Mouse (Mus musculus) kidney, embryonic 15.5 days (tissue): Measurements from ENCODE around the gene Agpat1. TPM values are rescaled to one million over a fixed set of nuclear protein-coding genes. Genes with fewer than 3 reads are reported as not detected.

Experiments used
- ATAC-seq: fragments of 200-750 bp; cut with Nextera tagmentation; replicated peaks from 2 replicates; pipeline ENCODE4 v1.8.0; 2017; ENCODE audit warnings: moderate TSS enrichment; ENCODE audit not compliant: low FRiP score
- H3K27ac ChIP-seq: fragments of 300-500 bp; sonication (generic); 2 replicates; pipeline ENCODE4 v1.5.1; 2015; ENCODE audit warnings: mild to moderate bottlenecking, inconsistent platforms
- H3K27me3 ChIP-seq: fragments of 300-500 bp; sonication (generic); 2 replicates; pipeline ENCODE4 v1.6.1; 2015; ENCODE audit warnings: inconsistent platforms
- H3K36me3 ChIP-seq: fragments of 300-500 bp; sonication (generic); 2 replicates; pipeline ENCODE4 v1.6.1; 2015; ENCODE audit warnings: inconsistent platforms
- H3K4me1 ChIP-seq: fragments of 300-500 bp; sonication (generic); 2 replicates; pipeline ENCODE4 v1.6.1; 2015; ENCODE audit warnings: inconsistent platforms
- H3K4me2 ChIP-seq: fragments of 300-500 bp; sonication (generic); 2 replicates; pipeline ENCODE4 v1.6.1; 2015; ENCODE audit warnings: moderate library complexity, mild to moderate bottlenecking, inconsistent platforms
- H3K4me3 ChIP-seq: fragments of 300-500 bp; sonication (generic); replicated peaks from 2 replicates; pipeline ENCODE4 v1.5.1; 2015; ENCODE audit warnings: mild to moderate bottlenecking, inconsistent platforms
- H3K9ac ChIP-seq: fragments of 300-500 bp; sonication (generic); 2 replicates; pipeline ENCODE4 v1.6.1; 2015; ENCODE audit warnings: mild to moderate bottlenecking, inconsistent platforms
- H3K9me3 ChIP-seq: fragments of 300-500 bp; sonication (generic); replicated peaks from 2 replicates; pipeline ENCODE4 v1.6.1; 2016; ENCODE audit warnings: inconsistent platforms
- WGBS: fragments of 180-500 bp; shearing (Covaris S2); methylation state at CpG from one replicate; pipeline ENCODE4 v1.1.7; 2015; ENCODE audit warnings: mixed read lengths; 5-methylcytosine and 5-hydroxymethylcytosine counted together
- polyA plus RNA-seq: library from polyadenylated mRNA; unstranded; fragments of >200 nt; fragmentation: Nextera tagmentation; extraction: Ambion mirVana; gene quantifications from 2 replicates; pipeline ENCODE4 v1.2.1, GENCODE M21; 2015

Agpat1 gene
- polyA plus RNA-seq, 1 experiment from 2014 or later = 72.2 TPM

GRCm38 (mm10) chr17:34652985-34653384 is 48.9 kb downstream of the Agpat1 start:
- Histone ChIP-seq H3K4me3 (no peak overlapping the region), H3K36me3 (peaks cover 59% of the 10 kb centered on the region), H3K4me2 (no peak overlapping the region), H3K27me3 (0 out of 2 replicates have a peak, but pooled peaks cover 7% of the 10 kb centered on the region), H3K27ac (no peak overlapping the region), H3K9ac (no peak overlapping the region), H3K9me3 (no peaks in the 10 kb centered on the region), H3K4me1 (peaks cover 38% of the 10 kb centered on the region)
- no peak for ATAC-seq
- WGBS = 86% methylated on average over 8 of the region's 8 CpGs

DNA sequence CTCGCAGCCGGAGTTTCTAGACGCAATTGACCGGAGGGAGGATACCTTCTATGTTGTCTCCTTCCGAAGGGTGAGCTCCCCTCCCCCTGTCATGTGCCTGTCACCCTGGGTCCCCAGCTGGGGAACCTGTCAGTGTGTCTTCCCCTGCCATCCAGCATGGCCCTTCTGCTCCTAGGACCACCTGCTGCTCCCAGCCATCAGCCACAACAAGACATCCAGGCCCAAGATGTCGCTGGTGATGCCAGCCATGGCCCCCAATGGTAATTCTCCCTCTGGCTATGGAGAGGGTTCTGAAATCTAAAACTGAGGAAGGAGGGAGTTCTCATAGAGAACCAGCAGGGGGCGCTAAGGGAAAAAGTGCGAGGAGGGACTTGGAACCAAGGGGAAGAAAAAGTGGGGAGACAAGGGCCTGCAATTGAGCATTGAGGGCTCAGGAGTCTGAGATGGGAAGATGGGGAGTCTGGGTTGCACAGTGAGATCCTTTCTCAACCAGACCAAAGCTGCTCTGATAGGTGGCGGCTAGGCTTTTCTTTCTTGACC is 49.8 kb downstream of the Agpat1 start:
- 66% methylated on average over 9 of the region's 9 CpGs for WGBS
- no peak overlapping the region for H3K9ac ChIP-seq
- H3K4me2 ChIP-seq = no peak overlapping the region
- H3K4me1 ChIP-seq = peaks cover 29% of the 10 kb centered on the region
- peaks cover 13% of the 10 kb centered on the region; the same call in 1 of the 2 replicates for H3K27me3 ChIP-seq
- H3K4me3 ChIP-seq = no peak overlapping the region
- no peak overlapping the region for H3K27ac ChIP-seq
- no peaks in the 10 kb centered on the region for H3K9me3 ChIP-seq
- peaks cover 59% of the 10 kb centered on the region for H3K36me3 ChIP-seq
- no peak for ATAC-seq

DNA sequence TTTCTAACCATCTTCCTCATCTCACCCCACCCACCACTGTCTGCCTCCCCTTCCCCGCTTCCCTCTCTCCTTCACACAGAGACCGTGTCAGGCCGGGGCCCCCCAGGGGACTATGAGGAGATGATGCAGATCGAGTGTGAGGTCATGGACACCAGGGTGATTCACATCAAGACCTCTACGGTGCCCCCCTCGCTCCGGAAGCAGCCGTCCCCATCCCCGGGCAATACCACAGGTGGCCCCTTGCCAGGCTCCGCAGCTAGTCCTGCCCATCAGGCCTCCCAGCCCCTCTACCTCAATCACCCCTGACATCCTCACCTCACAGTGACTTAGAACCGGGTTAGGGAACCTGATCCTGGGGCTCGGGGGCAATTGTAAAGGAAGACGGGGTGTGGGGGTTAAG is 50.3 kb downstream of the Agpat1 start:
- Histone ChIP-seq H3K36me3 (peaks cover 53% of the 10 kb centered on the region), H3K4me1 (peaks cover 27% of the 10 kb centered on the region), H3K4me3 (no peak overlapping the region), H3K27me3 (peaks cover 19% of the 10 kb centered on the region; the same call in 1 of the 2 replicates), H3K9me3 (no peaks in the 10 kb centered on the region), H3K27ac (no peak overlapping the region), H3K4me2 (no peak overlapping the region), H3K9ac (no peak overlapping the region)
- 88% methylated on average over 13 of the region's 13 CpGs for WGBS
- no peak for ATAC-seq

- ATAC-seq = peak; percentile 14
Measured at GRCm38 (mm10) chr17:34655160-34655559, 51.1 kb downstream of the Agpat1 start.

GRCm38 (mm10) chr17:34655581-34655991 is 51.5 kb downstream of the Agpat1 start:
- H3K27ac ChIP-seq = peak overlapping the region; percentile 54
- H3K4me1 ChIP-seq = peaks cover 31% of the 10 kb centered on the region
- no peak overlapping the region for H3K9ac ChIP-seq
- peaks cover 41% of the 10 kb centered on the region for H3K36me3 ChIP-seq
- WGBS = 45% methylated on average over 4 of the region's 4 CpGs
- H3K27me3 ChIP-seq = peaks cover 30% of the 10 kb centered on the region
- no peak overlapping the region for H3K4me2 ChIP-seq
- H3K4me3 ChIP-seq = no peak overlapping the region
- no peaks in the 10 kb centered on the region for H3K9me3 ChIP-seq
- peak; percentile 82 for ATAC-seq

More at GRCm38 (mm10) chr17:34655160-34655559, 51.1 kb downstream of the Agpat1 start:
- H3K4me2 ChIP-seq = no peak overlapping the region
- peak overlapping the region; percentile 54 for H3K27ac ChIP-seq
- no peak overlapping the region for H3K9ac ChIP-seq
- WGBS = 57% methylated on average over 7 of the region's 7 CpGs
- H3K4me3 ChIP-seq = no peak overlapping the region
- H3K27me3 ChIP-seq = peaks cover 26% of the 10 kb centered on the region
- H3K4me1 ChIP-seq = peaks cover 27% of the 10 kb centered on the region
- H3K36me3 ChIP-seq = peaks cover 45% of the 10 kb centered on the region
- H3K9me3 ChIP-seq = no peaks in the 10 kb centered on the region

- H3K4me3 ChIP-seq = no peak overlapping the region
- peaks cover 40% of the 10 kb centered on the region for H3K27me3 ChIP-seq
- H3K9me3 ChIP-seq = no peaks in the 10 kb centered on the region
- no peak overlapping the region for H3K9ac ChIP-seq
- peaks cover 31% of the 10 kb centered on the region for H3K36me3 ChIP-seq
- no peak overlapping the region for H3K4me2 ChIP-seq
- WGBS = 67% methylated on average over 8 of the region's 8 CpGs
- no peak overlapping the region for H3K27ac ChIP-seq
- ATAC-seq = no peak
- H3K4me1 ChIP-seq = peaks cover 42% of the 10 kb centered on the region
Measured at GRCm38 (mm10) chr17:34656666-34657065, 52.6 kb downstream of the Agpat1 start.

GRCm38 (mm10) chr17:34657271-34657670 is 53.2 kb downstream of the Agpat1 start:
- ATAC-seq = no peak
- H3K4me1 ChIP-seq = peaks cover 43% of the 10 kb centered on the region
- peaks cover 41% of the 10 kb centered on the region for H3K27me3 ChIP-seq
- H3K36me3 ChIP-seq = peaks cover 25% of the 10 kb centered on the region
- no peaks in the 10 kb centered on the region for H3K9me3 ChIP-seq
- WGBS = 18% methylated on average over 2 of the region's 2 CpGs
- no peak overlapping the region for H3K27ac ChIP-seq
- no peak overlapping the region for H3K9ac ChIP-seq
- H3K4me3 ChIP-seq = no peak overlapping the region
- H3K4me2 ChIP-seq = no peak overlapping the region

- 82% methylated on average over 2 of the region's 2 CpGs for WGBS
Measured at GRCm38 (mm10) chr17:34658145-34658544, 54.1 kb downstream of the Agpat1 start.

DNA sequence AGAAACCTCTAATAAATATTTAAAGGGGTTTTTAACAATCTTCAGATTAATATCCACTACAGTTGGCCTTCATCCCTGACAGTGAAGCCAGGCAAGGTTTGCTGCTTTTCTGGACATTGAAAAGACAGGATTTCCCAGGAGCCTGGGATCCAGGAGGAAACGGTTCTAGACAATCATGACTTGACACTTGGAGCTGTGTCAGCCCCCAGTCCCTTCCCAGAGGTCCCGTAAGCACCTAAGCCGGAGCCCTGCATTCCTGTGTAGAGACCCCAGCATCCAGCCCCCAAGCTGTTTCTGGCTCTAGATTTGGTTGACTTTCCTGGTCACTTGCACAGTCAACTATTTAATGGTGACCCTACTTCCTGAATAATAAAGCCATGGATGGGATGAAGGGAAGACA is 54.5 kb downstream of the Agpat1 start:
- Histone ChIP-seq H3K36me3 (peaks cover 12% of the 10 kb centered on the region), H3K27me3 (peaks cover 51% of the 10 kb centered on the region), H3K9me3 (no peaks in the 10 kb centered on the region), H3K4me2 (no peak overlapping the region), H3K4me1 (peaks cover 43% of the 10 kb centered on the region), H3K4me3 (no peak overlapping the region), H3K27ac (no peak overlapping the region), H3K9ac (no peak overlapping the region)
- 81% methylated on average over 3 of the region's 3 CpGs for WGBS
- no peak for ATAC-seq

More at GRCm38 (mm10) chr17:34658145-34658544, 54.1 kb downstream of the Agpat1 start:
- no peak overlapping the region for H3K9ac ChIP-seq
- no peak overlapping the region for H3K4me2 ChIP-seq
- peaks cover 43% of the 10 kb centered on the region for H3K4me1 ChIP-seq
- no peak overlapping the region for H3K27ac ChIP-seq
- peaks cover 17% of the 10 kb centered on the region for H3K36me3 ChIP-seq
- no peak for ATAC-seq
- peaks cover 49% of the 10 kb centered on the region for H3K27me3 ChIP-seq
- H3K9me3 ChIP-seq = no peaks in the 10 kb centered on the region
- no peak overlapping the region for H3K4me3 ChIP-seq

GRCm38 (mm10) chr17:34659181-34659896 is 55.3 kb downstream of the Agpat1 start:
- Histone ChIP-seq H3K4me1 (peaks cover 40% of the 10 kb centered on the region), H3K9ac (no peak overlapping the region), H3K36me3 (peaks cover 5% of the 10 kb centered on the region), H3K4me2 (no peak overlapping the region), H3K4me3 (no peak overlapping the region), H3K9me3 (no peaks in the 10 kb centered on the region), H3K27me3 (peaks cover 51% of the 10 kb centered on the region), H3K27ac (no peak overlapping the region)
- ATAC-seq = no peak
- 60% methylated on average over 12 of the region's 12 CpGs for WGBS

DNA sequence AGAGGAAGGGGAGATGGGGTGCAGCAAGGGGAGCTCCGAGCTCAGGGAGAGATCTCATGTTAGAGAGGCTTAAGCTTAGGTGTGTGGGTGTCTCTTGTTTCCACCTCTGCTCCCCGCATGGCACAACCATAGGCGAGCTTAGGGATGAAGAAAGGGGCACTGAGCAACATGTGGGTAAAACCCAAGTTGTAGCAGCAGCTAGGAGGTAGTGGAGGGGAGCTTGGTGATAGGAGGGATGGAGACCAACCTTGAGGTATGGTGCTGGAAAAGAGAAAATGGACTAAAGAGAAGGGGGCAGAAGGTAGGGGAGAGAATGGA is 55.8 kb downstream of the Agpat1 start:
- peaks cover 52% of the 10 kb centered on the region for H3K27me3 ChIP-seq
- H3K9me3 ChIP-seq = no peaks in the 10 kb centered on the region
- H3K4me1 ChIP-seq = peaks cover 34% of the 10 kb centered on the region
- 54% methylated on average over 3 of the region's 3 CpGs for WGBS
- H3K36me3 ChIP-seq = no peaks in the 10 kb centered on the region
- H3K27ac ChIP-seq = no peak overlapping the region
- no peak overlapping the region for H3K4me2 ChIP-seq
- no peak overlapping the region for H3K4me3 ChIP-seq
- no peak overlapping the region for H3K9ac ChIP-seq
- ATAC-seq = no peak

DNA sequence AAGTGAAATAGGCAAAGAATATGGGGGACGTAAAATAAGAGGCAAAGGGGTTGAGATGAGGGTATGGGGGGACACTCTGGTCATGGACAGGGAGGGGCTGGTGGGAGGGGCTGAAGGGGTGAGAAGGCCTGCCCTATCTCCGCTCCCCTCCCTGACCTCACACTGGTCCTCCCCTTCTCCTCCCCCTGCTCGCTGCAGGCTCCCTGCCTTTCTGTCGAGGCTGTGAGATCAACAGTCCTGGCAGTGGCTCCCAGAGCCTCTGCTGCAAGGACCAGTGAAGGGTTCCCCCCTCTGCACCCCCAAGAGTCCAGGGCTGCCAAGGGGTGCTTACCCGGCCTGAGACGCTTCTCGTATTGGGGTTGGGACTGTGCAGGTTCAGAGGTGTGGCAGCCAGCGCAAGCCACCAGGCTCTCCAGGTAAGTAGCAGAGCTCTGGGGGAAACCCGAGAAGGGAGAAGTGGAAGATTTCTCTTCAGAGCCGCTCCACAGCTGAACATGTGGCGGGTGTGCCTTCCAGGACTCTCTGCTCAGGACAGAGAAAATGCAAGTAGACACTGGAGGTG is 56.3 kb downstream of the Agpat1 start:
- Histone ChIP-seq H3K27ac (no peak overlapping the region), H3K9ac (no peak overlapping the region), H3K4me3 (0 out of 2 replicates have a peak overlapping the region, but pooled peaks have one; percentile 23), H3K27me3 (peaks cover 57% of the 10 kb centered on the region), H3K36me3 (no peaks in the 10 kb centered on the region), H3K4me1 (peaks cover 30% of the 10 kb centered on the region), H3K9me3 (no peaks in the 10 kb centered on the region), H3K4me2 (peak overlapping the region; percentile 55)
- ATAC-seq = no peak
- 28% methylated on average over 11 of the region's 11 CpGs for WGBS
